Mouse (Mus musculus) G1E (cell line): ENCODE results near the gene Dtnbp1.

Experiments used
- CTCF ChIP-seq: IDR thresholded peaks from 2 replicates; pipeline ENCODE4 v1.5.1; 2012; ENCODE audit warnings: low read depth, low read length, inconsistent platforms, mixed read lengths
- GATA1 ChIP-seq: IDR thresholded peaks from 2 replicates; pipeline ENCODE4 v1.6.1; 2012; ENCODE audit warnings: borderline replicate concordance, low read length, inconsistent platforms, mixed read lengths
- POLR2AphosphoS5 ChIP-seq: IDR thresholded peaks from 2 replicates; pipeline ENCODE4 v1.6.1; 2012; ENCODE audit warnings: low read depth, low read length, inconsistent platforms; ENCODE audit not compliant: insufficient replicate concordance
- TAL1 ChIP-seq: conservative IDR thresholded peaks from 2 replicates; pipeline ENCODE4 v1.6.1; 2012; ENCODE audit warnings: low read depth, low read length, inconsistent platforms, mixed read lengths

DNA sequence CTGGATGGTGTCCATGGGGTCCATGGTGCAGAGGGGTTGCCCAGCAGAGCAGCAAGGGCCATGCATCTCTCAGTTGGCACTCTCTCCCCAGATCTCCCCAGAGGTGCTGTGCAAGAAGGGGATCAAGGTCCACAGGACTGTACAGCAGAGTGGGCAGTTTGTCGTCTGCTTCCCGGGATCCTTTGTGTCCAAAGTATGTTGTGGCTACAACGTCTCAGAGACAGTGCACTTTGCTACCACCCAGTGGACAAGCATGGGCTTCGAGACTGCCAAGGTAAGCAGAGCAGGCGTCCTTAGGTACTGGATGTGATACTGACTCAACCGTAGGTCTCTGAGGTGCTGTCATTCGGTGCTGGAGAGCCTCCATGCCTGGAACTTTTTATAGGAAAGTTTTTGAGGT lies 88.4 kb downstream of the Dtnbp1 start:
- no peak for TF ChIP-seq CTCF
- TF ChIP-seq GATA1: no peak
- no peak for TF ChIP-seq POLR2AphosphoS5
- no peak for TF ChIP-seq TAL1
